Mouse (Mus musculus) urinary bladder, adult 2 months (tissue): ENCODE measurements around the gene Ube2dnl2. TPM values are rescaled to one million over a fixed set of nuclear protein-coding genes. Genes with fewer than 3 reads are reported as not detected.

Experiments used
- DNase-seq: peaks from one replicate; pipeline ENCODE4 v3.0.0; 2022; ENCODE audit warnings: low spot score
- polyA plus RNA-seq: library from polyadenylated mRNA; depleted of rRNA; stranded (reverse); fragments of >200 nt; gene quantifications from 2 replicates; pipeline ENCODE4 v1.2.3, GENCODE M21; 2012; rRNA removed

Gene Ube2dnl2
- not detected in 2 replicates for polyA plus RNA-seq

GRCm38 (mm10) chrX:114907282-114907681 lies at the start of gene Ube2dnl2:
Gene Ube2dnl2, plus strand, starts transcription at chrX:114907582.
- no peak for DNase-seq

- no peak for DNase-seq
Observed at GRCm38 (mm10) chrX:114895489-114895888, 11.9 kb upstream of the Ube2dnl2 start.

GRCm38 (mm10) chrX:114897506-114897905 lies 9.9 kb upstream of the Ube2dnl2 start:
- no peak for DNase-seq

- DNase-seq, result no peak
Observed at GRCm38 (mm10) chrX:114903391-114903790, 4.0 kb upstream of the Ube2dnl2 start.

DNA sequence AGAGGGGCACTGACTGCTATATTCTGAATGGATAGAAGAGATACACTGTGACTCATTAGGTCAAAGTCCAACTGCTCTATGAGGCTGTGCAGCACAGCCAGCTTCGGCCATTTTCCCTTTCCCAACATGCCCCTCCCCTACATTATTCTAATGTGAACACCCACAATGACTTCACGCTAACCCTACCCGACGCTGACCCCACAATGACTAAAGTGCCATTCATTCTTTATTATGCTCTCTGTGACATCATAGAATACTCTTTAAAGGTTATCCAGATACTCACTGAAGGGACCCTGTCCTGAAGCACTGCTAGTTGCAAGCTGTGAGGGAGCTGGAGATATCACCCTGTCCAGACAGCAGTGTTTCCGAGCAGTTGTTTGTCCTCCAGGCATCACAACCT lies 2.7 kb upstream of the Ube2dnl2 start, which contains the start of gene Ube2dnl1:
Gene Ube2dnl1, plus strand, starts transcription at position 301 of the 400 bp plus-strand sequence.
- no peak for DNase-seq

GRCm38 (mm10) chrX:114955066-114955465 lies 47.7 kb downstream of the Ube2dnl2 start:
- no peak for DNase-seq

Other genes starting within 250 kb of the Ube2dnl2 start
- not detected in 2 replicates for gene Ube2dnl1, start 2.6 kb upstream of the Ube2dnl2 start, polyA plus RNA-seq